Mouse (Mus musculus): ENCODE measurements around the gene Pias4. TPM values are rescaled to one million over a fixed set of nuclear protein-coding genes. Genes with fewer than 3 reads are reported as not detected.
A peak's percentile ranks its signal among the peaks of the same experiment; 100 is the strongest.

The Pias4 gene
- 10 to 100 TPM; 17.5 to 18.6 TPM for total RNA-seq (2021)

DNA sequence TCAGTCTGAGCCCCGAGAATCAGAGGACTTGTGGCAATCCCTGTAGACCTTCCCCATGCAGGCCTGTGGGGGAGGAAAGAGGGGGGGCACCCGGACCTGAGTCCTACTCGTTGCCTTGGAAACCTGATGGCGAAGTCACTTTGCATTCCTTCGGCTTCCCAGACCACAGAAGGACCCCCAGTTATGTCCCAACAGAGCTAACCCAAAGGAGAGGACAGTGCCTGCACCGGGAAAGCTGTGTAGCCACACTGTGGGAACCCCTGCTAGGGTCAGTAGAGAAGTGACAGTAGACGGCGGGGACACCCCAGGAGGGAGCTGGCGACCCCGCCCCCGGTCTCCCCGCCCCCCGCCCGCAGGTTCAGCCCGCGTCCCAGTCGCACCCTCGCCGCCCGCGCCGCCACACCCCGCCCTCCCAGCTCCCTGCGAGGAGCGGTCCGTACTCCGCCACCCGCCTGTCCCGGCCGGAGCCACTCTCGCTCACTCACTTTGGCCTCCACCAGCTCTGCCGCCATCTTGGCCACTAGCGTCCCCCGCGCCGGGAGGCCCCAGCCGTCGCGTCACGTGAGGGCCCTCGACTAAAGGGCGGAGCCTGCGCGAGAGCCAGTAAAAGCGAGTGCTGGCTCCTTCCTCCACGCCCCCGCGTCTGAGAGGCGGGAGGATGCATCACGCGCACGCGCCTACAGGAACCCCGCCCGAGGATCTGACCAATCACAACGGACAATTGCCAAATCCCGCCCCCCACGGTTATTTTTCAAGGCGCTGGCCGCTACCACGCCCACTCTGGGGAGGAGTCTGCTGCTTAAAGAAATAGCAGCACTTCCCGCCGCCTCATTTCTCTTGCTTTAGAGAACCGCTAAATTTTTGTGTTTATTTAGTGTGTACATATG is at the start of gene Pias4:
TSS of gene Pias4 (minus strand) at position 724 of the 887 bp plus-strand sequence.
- DNase-seq: peak; percentile 100

DNA sequence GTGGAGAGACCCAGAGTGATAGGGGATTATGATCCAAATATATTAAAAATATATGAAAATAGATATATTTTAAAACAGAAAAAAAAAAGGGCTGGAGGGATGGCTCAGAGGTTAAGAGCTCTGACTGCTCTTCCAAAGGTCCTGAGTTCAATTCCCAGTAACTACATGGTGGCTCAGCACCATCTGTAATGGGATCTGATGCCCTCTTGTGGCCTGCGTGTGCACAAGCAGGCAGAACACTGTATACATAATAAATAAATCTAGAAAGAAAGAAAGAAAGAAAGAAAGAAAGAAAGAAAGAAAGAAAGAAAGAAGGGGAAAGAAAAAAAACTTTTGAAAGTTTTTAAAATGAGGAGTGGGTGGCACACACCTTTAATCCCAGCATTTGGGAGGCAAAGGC is 49.5 kb upstream of the Pias4 start:
- DNase-seq: peak; percentile 47

DNA sequence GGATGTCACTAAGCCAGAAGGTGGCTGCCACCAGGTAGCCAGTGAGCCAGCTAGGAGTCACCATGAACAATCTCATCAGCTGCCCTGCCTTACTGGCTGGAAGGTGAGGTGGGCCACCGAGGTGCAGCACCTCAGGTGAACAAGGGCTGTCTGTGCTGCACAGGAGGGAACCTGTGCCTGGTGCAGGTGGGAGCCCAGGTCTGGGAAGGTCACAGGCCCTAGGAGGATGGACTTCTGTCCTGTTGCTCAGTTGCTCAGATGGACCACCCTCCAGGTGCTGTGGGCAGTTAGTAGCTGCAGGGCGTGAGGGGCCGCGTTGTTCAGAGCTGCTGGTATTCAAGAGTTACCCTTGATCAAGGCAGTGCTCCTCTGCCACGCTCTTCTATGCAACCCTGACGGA is 49.1 kb upstream of the Pias4 start:
- no peak for DNase-seq

GRCm38 (mm10) chr10:81216260-81216659 is 48.5 kb upstream of the Pias4 start:
- no peak for DNase-seq

DNA sequence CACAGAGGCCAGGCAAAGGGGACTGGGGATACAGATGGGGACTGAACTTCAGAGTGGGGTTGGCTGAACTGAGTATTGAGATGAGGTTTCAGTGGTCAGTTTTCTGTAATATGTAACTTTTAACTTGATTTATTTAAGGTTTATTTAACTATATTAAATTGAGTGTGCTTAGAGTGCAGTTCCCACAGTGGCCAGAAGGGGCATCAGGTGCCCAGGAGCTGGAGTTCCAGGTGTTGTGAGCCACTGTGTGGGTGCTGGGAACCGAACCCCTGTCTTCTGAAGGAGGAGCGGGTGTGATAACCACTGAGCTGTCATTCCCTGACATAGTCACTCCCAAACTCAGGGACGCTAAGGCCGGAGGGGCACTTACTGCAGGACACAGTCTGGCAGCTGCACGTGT is 42.4 kb upstream of the Pias4 start:
- DNase-seq: peak; percentile 42

- DNase-seq: no peak
Measured at GRCm38 (mm10) chr10:81204137-81204536, 36.4 kb upstream of the Pias4 start.

- DNase-seq: no peak
Measured at GRCm38 (mm10) chr10:81202978-81203720, 35.4 kb upstream of the Pias4 start.

DNA sequence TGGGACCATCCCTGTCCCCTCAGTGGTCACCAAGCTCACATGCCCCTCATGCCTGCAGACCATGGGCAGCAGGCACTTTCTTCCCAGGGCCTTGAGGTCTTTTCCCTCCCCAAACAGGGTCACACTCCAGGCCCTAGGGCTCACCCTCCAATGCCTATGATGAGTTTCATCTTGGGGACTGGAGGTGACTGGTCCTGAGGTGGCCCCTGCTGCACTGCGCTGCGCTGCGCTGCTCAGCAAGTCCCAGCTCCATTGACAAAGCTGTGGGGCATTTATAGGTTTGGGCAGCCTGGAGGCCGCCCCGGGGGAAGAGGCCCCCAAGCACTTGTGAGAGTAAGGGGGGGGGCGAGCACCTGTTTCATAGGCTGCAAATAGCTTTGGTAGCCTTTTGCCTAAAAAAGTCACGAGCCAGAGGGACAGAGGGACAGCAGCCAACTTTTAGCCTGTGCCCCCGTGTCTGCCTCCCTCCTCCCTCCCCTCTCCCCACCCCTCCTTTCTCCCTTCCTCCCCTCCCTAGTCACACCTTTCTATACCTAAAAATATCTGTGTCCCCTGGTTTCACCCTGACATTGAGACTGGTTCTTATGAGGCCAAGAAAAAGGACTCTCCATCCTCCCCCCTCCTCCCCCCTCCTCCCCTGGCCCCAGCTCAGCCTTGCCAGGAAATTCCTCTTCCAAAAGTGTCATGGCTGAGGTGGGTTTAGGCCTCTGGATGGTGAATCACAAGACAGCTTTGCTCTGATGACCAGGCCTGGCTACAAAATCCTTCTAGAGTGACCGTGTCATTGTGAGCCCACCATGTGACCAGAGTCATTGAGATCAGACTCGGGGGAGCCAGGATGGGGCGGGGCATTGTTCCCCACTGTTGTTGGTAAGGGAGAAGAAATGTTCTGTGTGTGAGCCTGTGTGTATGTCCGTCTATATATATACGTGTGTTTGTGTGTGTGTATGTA is 34.4 kb upstream of the Pias4 start, which contains the start of gene Nmrk2:
TSS of gene Nmrk2 (minus strand) at position 245 of the 952 bp plus-strand sequence.
- DNase-seq: peak; percentile 79

- peak; percentile 46 for DNase-seq
Measured at GRCm38 (mm10) chr10:81200605-81201287, 33.0 kb upstream of the Pias4 start.

GRCm38 (mm10) chr10:81200141-81200540 is 32.4 kb upstream of the Pias4 start:
- peak; percentile 39 for DNase-seq

- DNase-seq: no peak
Measured at GRCm38 (mm10) chr10:81198990-81199389, 31.3 kb upstream of the Pias4 start.

- DNase-seq: peak; percentile 79
Measured at GRCm38 (mm10) chr10:81198230-81198629, 30.5 kb upstream of the Pias4 start.

GRCm38 (mm10) chr10:81197305-81197704 is 29.6 kb upstream of the Pias4 start:
- DNase-seq: peak; percentile 64

GRCm38 (mm10) chr10:81196470-81197065 is 28.8 kb upstream of the Pias4 start:
- DNase-seq: peak; percentile 67

DNA sequence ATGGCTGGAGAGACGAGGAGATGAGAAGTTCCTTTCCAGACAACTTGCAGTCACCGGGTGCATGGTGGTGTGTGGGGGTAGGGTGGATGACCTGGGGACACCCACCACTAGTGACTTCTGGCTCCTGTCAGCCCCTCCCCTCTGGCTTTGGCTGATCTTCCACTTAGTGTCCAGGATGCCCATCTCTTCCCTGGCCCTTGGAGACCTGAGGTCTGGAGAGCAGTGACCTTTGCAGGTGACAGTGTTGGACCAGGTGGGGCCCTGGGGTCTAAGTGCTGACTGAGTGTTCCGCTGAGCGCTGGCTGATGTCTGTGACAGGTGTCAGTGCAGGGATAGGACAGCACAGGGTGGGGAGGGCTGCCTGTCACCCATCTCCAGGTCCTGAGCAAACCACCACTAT is 27.6 kb upstream of the Pias4 start:
- peak; percentile 59 for DNase-seq

DNA sequence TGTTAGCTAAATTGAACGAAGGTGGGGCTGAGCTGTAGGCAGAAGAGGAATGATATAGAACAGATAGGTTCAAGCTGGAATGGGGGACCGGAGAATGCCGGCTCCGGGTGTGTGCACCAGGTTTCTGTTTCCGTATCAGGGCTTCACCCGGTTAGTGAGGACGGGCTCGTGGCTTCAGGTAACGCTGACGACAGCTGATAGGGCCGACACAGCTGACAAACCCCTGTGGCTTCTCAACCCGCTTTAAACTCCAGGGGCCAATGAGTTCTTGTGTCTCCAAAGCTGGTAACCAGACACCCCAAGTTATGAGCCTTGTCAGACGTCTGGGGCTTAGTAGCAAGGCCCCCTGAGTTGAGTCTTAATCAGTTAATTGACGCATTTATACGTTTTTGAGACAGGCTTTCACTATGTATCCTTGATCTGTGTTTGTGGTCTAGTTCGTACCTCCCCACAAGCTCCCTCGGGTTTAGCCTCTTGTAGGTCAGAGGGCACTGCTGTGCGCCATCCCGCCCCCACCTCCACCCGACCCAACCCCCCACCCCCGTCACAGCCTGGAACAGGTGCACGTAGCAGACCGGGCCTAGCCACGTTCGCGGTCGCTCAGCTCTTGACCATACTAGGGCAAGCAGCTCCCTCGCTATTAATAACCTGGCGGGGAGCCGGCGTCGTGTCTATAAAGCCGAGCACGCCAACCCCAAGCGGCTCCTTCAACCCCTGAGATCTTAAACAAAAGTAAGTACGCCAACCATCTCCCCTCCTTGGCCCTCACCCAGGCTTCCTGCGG is 26.5 kb upstream of the Pias4 start:
- peak; percentile 88 for DNase-seq

- DNase-seq: peak; percentile 63
Measured at GRCm38 (mm10) chr10:81192968-81193501, 25.3 kb upstream of the Pias4 start.

GRCm38 (mm10) chr10:81192270-81192967 is 24.7 kb upstream of the Pias4 start:
- peak; percentile 86 for DNase-seq

- DNase-seq: peak; percentile 43
Measured at GRCm38 (mm10) chr10:81191342-81191982, 23.7 kb upstream of the Pias4 start.

Measured in heart, postnatal 4 days (tissue).